Mouse (Mus musculus): Measurements from ENCODE around the gene H2-Aa. TPM values are rescaled to one million over a fixed set of nuclear protein-coding genes. Genes with fewer than 3 reads are reported as not detected.

Gene H2-Aa
- polyA plus RNA-seq, 1 experiment from 2014 or later = 20.6 TPM

- no peak overlapping the region for H3K4me3 ChIP-seq (ENCODE audit: low read depth, low read length)
- WGBS = 69% methylated on average over 2 of the region's 2 CpGs
- no peaks in the 10 kb centered on the region for H3K27me3 ChIP-seq (replicated peaks; ENCODE audit: insufficient read depth, low read length)
- DNase-seq (ENCODE audit: low spot score) (no peak), ATAC-seq (no peak)
- no peak overlapping the region for H3K9ac ChIP-seq (replicated peaks; ENCODE audit: low read depth)
- H3K9me3 ChIP-seq (ENCODE audit: low read length) = no peaks in the 10 kb centered on the region
- H3K4me2 ChIP-seq (replicated peaks; ENCODE audit: low read depth, low read length) = no peak overlapping the region
- TF ChIP-seq CTCF (IDR thresholded peaks at IDR 0.05) (no peak), EP300 (IDR thresholded peaks at IDR 0.05) (no peak)
- no peaks in the 10 kb centered on the region for H3K4me1 ChIP-seq (ENCODE audit: insufficient read depth, low read depth, low read length)
- H3K27ac ChIP-seq (ENCODE audit: low read length) = no peak overlapping the region
- H3K36me3 ChIP-seq (ENCODE audit: insufficient read depth, low read length) = no peaks in the 10 kb centered on the region
Observed at GRCm38 (mm10) chr17:34303789-34304188, 16.2 kb upstream of the H2-Aa start.

- DNase-seq (ENCODE audit: low spot score) (no peak), ATAC-seq (no peak)
- Histone ChIP-seq H3K27me3 (replicated peaks; ENCODE audit: insufficient read depth, low read length) (no peaks in the 10 kb centered on the region), H3K9ac (replicated peaks; ENCODE audit: low read depth) (no peak overlapping the region), H3K36me3 (ENCODE audit: insufficient read depth, low read length) (no peaks in the 10 kb centered on the region), H3K27ac (ENCODE audit: low read length) (no peak overlapping the region), H3K4me1 (ENCODE audit: insufficient read depth, low read depth, low read length) (no peaks in the 10 kb centered on the region), H3K4me3 (ENCODE audit: low read depth, low read length) (no peak overlapping the region), H3K4me2 (replicated peaks; ENCODE audit: low read depth, low read length) (no peak overlapping the region), H3K9me3 (ENCODE audit: low read length) (no peaks in the 10 kb centered on the region)
- no peak for TF ChIP-seq EP300 (IDR thresholded peaks at IDR 0.05)
- no peak for TF ChIP-seq CTCF (IDR thresholded peaks at IDR 0.05)
- WGBS = 80% methylated on average over 4 of the region's 4 CpGs
Observed at GRCm38 (mm10) chr17:34301670-34302190, 14.1 kb upstream of the H2-Aa start.

GRCm38 (mm10) chr17:34300691-34301566, 13.3 kb upstream of the H2-Aa start:
- no peaks in the 10 kb centered on the region for H3K9me3 ChIP-seq (ENCODE audit: low read length)
- no peaks in the 10 kb centered on the region for H3K36me3 ChIP-seq (ENCODE audit: insufficient read depth, low read length)
- no peaks in the 10 kb centered on the region for H3K27me3 ChIP-seq (replicated peaks; ENCODE audit: insufficient read depth, low read length)
- no peaks in the 10 kb centered on the region for H3K4me1 ChIP-seq (ENCODE audit: insufficient read depth, low read depth, low read length)
- H3K9ac ChIP-seq (replicated peaks; ENCODE audit: low read depth) = no peak overlapping the region
- no peak overlapping the region for H3K4me3 ChIP-seq (ENCODE audit: low read depth, low read length)
- no peak overlapping the region for H3K27ac ChIP-seq (ENCODE audit: low read length)
- H3K4me2 ChIP-seq (replicated peaks; ENCODE audit: low read depth, low read length) = no peak overlapping the region
- WGBS = 68% methylated on average over 23 of the region's 23 CpGs
- no peak for TF ChIP-seq EP300 (IDR thresholded peaks at IDR 0.05)
- no peak for TF ChIP-seq CTCF (IDR thresholded peaks at IDR 0.05)
- DNase-seq (ENCODE audit: low spot score) (no peak), ATAC-seq (no peak)

DNA sequence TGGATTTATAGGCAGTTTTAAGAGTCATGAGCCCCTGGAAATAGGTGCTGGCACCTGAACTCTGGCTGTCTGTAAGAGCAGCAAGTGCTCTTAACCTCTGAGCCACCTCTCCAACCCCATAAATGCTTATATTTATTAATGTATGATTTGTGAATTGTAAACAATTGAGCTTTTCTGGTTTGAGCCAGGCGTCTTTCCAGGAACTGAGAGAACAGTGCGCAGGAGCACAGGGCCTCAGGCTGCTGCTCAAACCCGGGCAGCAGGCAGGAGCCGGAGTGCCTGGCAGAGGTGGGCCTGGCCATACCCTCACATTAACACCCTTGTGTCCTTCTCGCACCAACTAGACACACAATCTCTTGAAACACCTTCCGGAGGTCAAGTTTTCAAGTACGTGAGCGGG, 12.4 kb upstream of the H2-Aa start:
- WGBS = 82% methylated on average over 7 of the region's 8 CpGs
- no peak for DNase-seq (ENCODE audit: low spot score)
- Histone ChIP-seq H3K4me3 (ENCODE audit: low read depth, low read length) (no peak overlapping the region), H3K27ac (ENCODE audit: low read length) (no peak overlapping the region), H3K9me3 (ENCODE audit: low read length) (no peaks in the 10 kb centered on the region), H3K27me3 (replicated peaks; ENCODE audit: insufficient read depth, low read length) (no peaks in the 10 kb centered on the region), H3K4me2 (replicated peaks; ENCODE audit: low read depth, low read length) (no peak overlapping the region), H3K4me1 (ENCODE audit: insufficient read depth, low read depth, low read length) (no peaks in the 10 kb centered on the region), H3K36me3 (ENCODE audit: insufficient read depth, low read length) (no peaks in the 10 kb centered on the region), H3K9ac (replicated peaks; ENCODE audit: low read depth) (no peak overlapping the region)
- no peak for ATAC-seq
- no peak for TF ChIP-seq CTCF (IDR thresholded peaks at IDR 0.05)
- no peak for TF ChIP-seq EP300 (IDR thresholded peaks at IDR 0.05)

DNA sequence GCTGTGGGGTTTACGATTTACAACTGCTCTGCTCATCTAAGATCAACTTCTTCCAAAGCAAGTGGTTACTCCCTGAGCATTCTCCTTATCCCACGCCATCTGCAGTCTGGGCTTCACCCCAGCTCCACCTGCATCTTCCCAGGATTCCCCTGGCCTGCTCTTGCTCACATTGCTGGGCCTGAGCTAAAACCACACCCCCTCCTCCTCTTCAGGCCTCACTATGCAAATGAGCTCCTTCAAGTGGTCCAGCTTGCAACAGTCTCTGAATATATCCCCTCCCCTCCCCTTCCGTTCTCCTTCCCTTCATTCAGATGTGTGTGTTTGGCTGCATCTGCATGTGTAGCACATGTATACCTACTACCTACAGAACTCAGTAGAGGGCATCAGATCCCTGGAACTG, 11.7 kb upstream of the H2-Aa start:
- Histone ChIP-seq H3K27ac (ENCODE audit: low read length) (no peak overlapping the region), H3K4me2 (replicated peaks; ENCODE audit: low read depth, low read length) (no peak overlapping the region), H3K36me3 (ENCODE audit: insufficient read depth, low read length) (no peaks in the 10 kb centered on the region), H3K4me1 (ENCODE audit: insufficient read depth, low read depth, low read length) (no peaks in the 10 kb centered on the region), H3K9ac (replicated peaks; ENCODE audit: low read depth) (no peak overlapping the region), H3K27me3 (replicated peaks; ENCODE audit: insufficient read depth, low read length) (no peaks in the 10 kb centered on the region), H3K9me3 (ENCODE audit: low read length) (no peaks in the 10 kb centered on the region), H3K4me3 (ENCODE audit: low read depth, low read length) (no peak overlapping the region)
- ATAC-seq (no peak), DNase-seq (ENCODE audit: low spot score) (no peak)
- TF ChIP-seq EP300 (IDR thresholded peaks at IDR 0.05) (no peak), CTCF (IDR thresholded peaks at IDR 0.05) (no peak)
- 48% methylated on average over 3 of the region's 3 CpGs for WGBS

GRCm38 (mm10) chr17:34295891-34296794, 8.5 kb upstream of the H2-Aa start:
- TF ChIP-seq EP300 (IDR thresholded peaks at IDR 0.05) = no peak
- TF ChIP-seq CTCF (IDR thresholded peaks at IDR 0.05) = no peak
- ATAC-seq (peak; percentile 76), DNase-seq (ENCODE audit: low spot score) (peak; percentile 88)
- no peaks in the 10 kb centered on the region for H3K36me3 ChIP-seq (ENCODE audit: insufficient read depth, low read length)
- no peaks in the 10 kb centered on the region for H3K9me3 ChIP-seq (ENCODE audit: low read length)
- H3K9ac ChIP-seq (replicated peaks; ENCODE audit: low read depth) = no peak overlapping the region
- H3K4me3 ChIP-seq (ENCODE audit: low read depth, low read length) = 0 out of 2 replicates have a peak overlapping the region, but pooled peaks have one; percentile 8
- H3K27ac ChIP-seq (ENCODE audit: low read length) = no peak overlapping the region
- H3K4me1 ChIP-seq (ENCODE audit: insufficient read depth, low read depth, low read length) = no peaks in the 10 kb centered on the region
- H3K4me2 ChIP-seq (replicated peaks; ENCODE audit: low read depth, low read length) = peak overlapping the region; percentile 36; the same call in 1 of the 2 replicates
- 22% methylated on average over 23 of the region's 23 CpGs for WGBS
- no peaks in the 10 kb centered on the region for H3K27me3 ChIP-seq (replicated peaks; ENCODE audit: insufficient read depth, low read length)

Data from lung, postnatal 0 days (tissue).